Mouse (Mus musculus) spleen, adult 2 months (tissue): Measurements from ENCODE around the gene Rasl12.

Experiments
- CTCF ChIP-seq: fragments of 200-500 bp; IDR thresholded peaks from 2 replicates; pipeline ENCODE4 v1.5.1; 2011; ENCODE audit warnings: mild to moderate bottlenecking, inconsistent platforms; ENCODE audit not compliant: insufficient read depth, insufficient read length, insufficient replicate concordance; ENCODE audit errors: extremely low read depth
- POLR2A ChIP-seq: fragments of 200-500 bp; IDR thresholded peaks from 2 replicates; pipeline ENCODE4 v1.6.1; 2011; ENCODE audit warnings: low read depth, low read length, inconsistent platforms

DNA sequence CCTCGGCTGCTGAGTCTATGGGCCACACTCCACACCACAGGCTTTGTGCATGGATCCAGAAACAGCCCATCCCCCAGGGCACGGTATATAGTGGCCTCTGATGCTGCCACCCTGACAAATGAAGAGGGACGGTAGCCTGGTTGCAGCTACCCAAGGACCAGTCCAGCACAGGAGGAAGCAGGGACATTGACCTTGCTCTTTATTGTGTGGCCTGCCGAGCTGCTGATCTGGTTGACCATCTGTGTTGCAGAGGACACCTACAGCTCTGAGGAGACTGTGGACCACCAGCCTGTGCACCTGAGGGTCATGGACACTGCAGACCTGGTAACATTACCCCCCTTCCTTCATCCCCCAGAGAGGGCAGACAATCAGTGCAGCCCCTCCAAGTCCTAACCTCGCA lies 9.0 kb downstream of the Rasl12 start:
- TF ChIP-seq POLR2A, result no peak
- no peak for TF ChIP-seq CTCF
